Mouse (Mus musculus) hindbrain, embryonic 13.5 days (tissue): ENCODE measurements around the gene Erg. TPM values are rescaled to one million over a fixed set of nuclear protein-coding genes. Genes with fewer than 3 reads are reported as not detected.

Experiments
- ATAC-seq: fragments of 200-750 bp; cut with Nextera tagmentation; 2 replicates; pipeline ENCODE4 v1.8.0; 2017; ENCODE audit warnings: moderate TSS enrichment; ENCODE audit not compliant: low FRiP score
- H3K27ac ChIP-seq: fragments of 300-500 bp; sonication (generic); 2 replicates; pipeline ENCODE4 v1.5.1; 2015; ENCODE audit warnings: inconsistent platforms, mild to moderate bottlenecking, moderate library complexity
- H3K27me3 ChIP-seq: fragments of 300-500 bp; sonication (generic); 2 replicates; pipeline ENCODE4 v1.6.1; 2015; ENCODE audit warnings: mild to moderate bottlenecking, inconsistent platforms
- H3K36me3 ChIP-seq: fragments of 300-500 bp; sonication (generic); 2 replicates; pipeline ENCODE4 v1.6.1; 2015; ENCODE audit warnings: mild to moderate bottlenecking, inconsistent platforms
- H3K4me1 ChIP-seq: fragments of 300-500 bp; sonication (generic); replicated peaks from 2 replicates; pipeline ENCODE4 v1.6.1; 2015; ENCODE audit warnings: inconsistent platforms
- H3K4me2 ChIP-seq: fragments of 300-500 bp; sonication (generic); 2 replicates; pipeline ENCODE4 v1.6.1; 2015; ENCODE audit warnings: inconsistent platforms, mild to moderate bottlenecking, moderate library complexity
- H3K4me3 ChIP-seq: fragments of 300-500 bp; sonication (generic); 2 replicates; pipeline ENCODE4 v1.5.1; 2015; ENCODE audit warnings: mild to moderate bottlenecking, inconsistent platforms
- H3K9ac ChIP-seq: fragments of 300-500 bp; sonication (generic); 2 replicates; pipeline ENCODE4 v1.6.1; 2015; ENCODE audit warnings: mild to moderate bottlenecking, inconsistent platforms
- H3K9me3 ChIP-seq: fragments of 300-500 bp; sonication (generic); 2 replicates; pipeline ENCODE4 v1.6.1; 2016; ENCODE audit warnings: inconsistent platforms
- WGBS: fragments of 180-500 bp; shearing (Covaris S2); methylation state at CpG from one replicate; pipeline ENCODE4 v1.1.7; 2015; 5-methylcytosine and 5-hydroxymethylcytosine counted together
- polyA plus RNA-seq: library from polyadenylated mRNA; unstranded; fragments of >200 nt; fragmentation: Nextera tagmentation; extraction: Ambion mirVana; gene quantifications from 2 replicates; pipeline ENCODE4 v1.2.1, GENCODE M21; 2015

Erg gene
- polyA plus RNA-seq, 1 experiment from 2014 or later: 2.1 TPM

DNA sequence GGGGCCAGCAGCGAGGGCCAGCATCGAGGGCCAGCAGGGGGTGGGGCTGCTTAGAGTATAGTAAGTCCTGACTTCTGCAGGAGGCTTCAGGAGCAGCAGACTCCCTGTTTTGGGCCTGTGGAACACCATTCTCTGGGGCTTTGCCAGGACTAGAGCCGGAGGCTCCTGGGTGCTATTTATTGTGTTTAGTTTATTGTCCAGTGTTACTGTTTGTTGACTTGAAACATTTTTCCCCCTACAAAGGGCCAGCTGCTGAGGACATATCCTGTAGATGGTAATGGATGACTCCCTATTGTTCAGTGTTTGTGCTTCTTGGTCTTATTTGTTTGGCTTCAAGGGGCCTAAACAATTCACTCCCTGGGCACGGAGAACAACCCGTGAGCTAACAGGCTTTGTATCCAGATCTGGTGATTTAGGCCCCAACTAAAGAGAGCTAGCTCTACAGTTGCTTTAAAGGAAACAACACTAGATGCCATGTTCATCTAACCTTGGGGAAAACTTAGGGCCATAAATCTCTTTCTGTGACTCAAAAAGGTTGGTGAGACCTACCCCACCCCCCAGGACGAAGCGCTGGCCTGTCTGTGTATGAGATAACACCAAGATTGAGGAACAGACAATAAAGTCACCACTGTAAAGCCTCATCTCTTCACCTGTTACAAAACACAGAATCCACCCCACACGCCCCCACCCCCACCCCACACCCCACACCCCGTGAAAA, 137.6 kb downstream of the Erg start:
- no peak overlapping the region for H3K4me3 ChIP-seq
- no peak for ATAC-seq
- H3K9ac ChIP-seq: no peak overlapping the region
- H3K36me3 ChIP-seq: no peaks in the 10 kb centered on the region
- no peak overlapping the region for H3K27ac ChIP-seq
- 46% methylated on average over 9 of the region's 9 CpGs for WGBS
- H3K4me2 ChIP-seq: no peak overlapping the region
- 0 out of 2 replicates have a peak, but pooled peaks cover 7% of the 10 kb centered on the region for H3K4me1 ChIP-seq
- no peaks in the 10 kb centered on the region for H3K9me3 ChIP-seq
- H3K27me3 ChIP-seq: no peaks in the 10 kb centered on the region

GRCm38 (mm10) chr16:95447896-95448295, 138.5 kb downstream of the Erg start:
- WGBS: 86% methylated on average over 4 of the region's 4 CpGs
- H3K27ac ChIP-seq: no peak overlapping the region
- H3K4me3 ChIP-seq: no peak overlapping the region
- H3K4me1 ChIP-seq: 0 out of 2 replicates have a peak, but pooled peaks cover 7% of the 10 kb centered on the region
- no peaks in the 10 kb centered on the region for H3K9me3 ChIP-seq
- no peak for ATAC-seq
- no peaks in the 10 kb centered on the region for H3K36me3 ChIP-seq
- H3K9ac ChIP-seq: no peak overlapping the region
- H3K4me2 ChIP-seq: no peak overlapping the region
- H3K27me3 ChIP-seq: no peaks in the 10 kb centered on the region

- no peak overlapping the region for H3K4me3 ChIP-seq
- H3K27ac ChIP-seq: no peak overlapping the region
- H3K36me3 ChIP-seq: no peaks in the 10 kb centered on the region
- H3K4me2 ChIP-seq: no peak overlapping the region
- H3K9me3 ChIP-seq: no peaks in the 10 kb centered on the region
- no peaks in the 10 kb centered on the region for H3K27me3 ChIP-seq
- WGBS: 73% methylated on average over 2 of the region's 2 CpGs
- H3K4me1 ChIP-seq: 0 out of 2 replicates have a peak, but pooled peaks cover 7% of the 10 kb centered on the region
- no peak overlapping the region for H3K9ac ChIP-seq
- no peak for ATAC-seq
These were observed 140.0 kb downstream of the Erg start for GRCm38 (mm10) chr16:95446368-95446767.

DNA sequence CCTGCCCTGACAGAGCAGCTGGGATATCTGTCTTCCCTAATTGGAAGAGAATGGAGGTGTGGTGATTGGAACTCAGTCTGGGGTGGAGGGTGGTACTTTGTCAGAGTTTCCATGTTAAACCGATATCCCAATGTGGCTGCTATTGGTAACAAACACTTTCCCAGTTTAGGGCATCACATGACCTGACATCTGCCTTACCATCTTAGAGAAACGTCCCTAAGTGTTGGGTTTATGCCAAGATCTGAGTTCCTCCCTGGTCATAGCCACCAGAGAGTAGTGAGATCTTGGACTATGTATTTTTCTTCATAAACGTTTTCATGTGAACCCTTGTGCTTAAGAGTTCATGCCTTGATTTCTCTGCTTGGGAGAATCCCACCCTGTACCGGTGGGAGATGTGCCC, 144.4 kb downstream of the Erg start:
- no peak overlapping the region for H3K9ac ChIP-seq
- WGBS: 74% methylated on average over 4 of the region's 4 CpGs
- H3K27ac ChIP-seq: no peak overlapping the region
- no peak overlapping the region for H3K4me2 ChIP-seq
- no peak overlapping the region for H3K4me3 ChIP-seq
- no peaks in the 10 kb centered on the region for H3K4me1 ChIP-seq
- H3K36me3 ChIP-seq: no peaks in the 10 kb centered on the region
- no peaks in the 10 kb centered on the region for H3K9me3 ChIP-seq
- no peak for ATAC-seq
- H3K27me3 ChIP-seq: no peaks in the 10 kb centered on the region

GRCm38 (mm10) chr16:95441179-95441578, 145.2 kb downstream of the Erg start:
- H3K36me3 ChIP-seq: no peaks in the 10 kb centered on the region
- no peak for ATAC-seq
- H3K27me3 ChIP-seq: no peaks in the 10 kb centered on the region
- H3K27ac ChIP-seq: no peak overlapping the region
- H3K9ac ChIP-seq: no peak overlapping the region
- 64% methylated on average over 7 of the region's 7 CpGs for WGBS
- no peak overlapping the region for H3K4me2 ChIP-seq
- H3K9me3 ChIP-seq: no peaks in the 10 kb centered on the region
- H3K4me1 ChIP-seq: no peaks in the 10 kb centered on the region
- no peak overlapping the region for H3K4me3 ChIP-seq

GRCm38 (mm10) chr16:95440334-95440733, 146.1 kb downstream of the Erg start:
- Histone ChIP-seq H3K4me3 (no peak overlapping the region), H3K4me1 (no peaks in the 10 kb centered on the region), H3K36me3 (no peaks in the 10 kb centered on the region), H3K9me3 (no peaks in the 10 kb centered on the region), H3K4me2 (no peak overlapping the region), H3K9ac (no peak overlapping the region), H3K27me3 (no peaks in the 10 kb centered on the region), H3K27ac (no peak overlapping the region)
- WGBS: 82% methylated on average over 7 of the region's 7 CpGs
- ATAC-seq: no peak

GRCm38 (mm10) chr16:95439794-95440193, 146.6 kb downstream of the Erg start:
- Histone ChIP-seq H3K9me3 (no peaks in the 10 kb centered on the region), H3K4me3 (no peak overlapping the region), H3K4me2 (no peak overlapping the region), H3K9ac (no peak overlapping the region), H3K27ac (no peak overlapping the region), H3K27me3 (no peaks in the 10 kb centered on the region), H3K4me1 (no peaks in the 10 kb centered on the region), H3K36me3 (no peaks in the 10 kb centered on the region)
- whole genome bisulfite sequencing: 81% methylated on average over 8 of the region's 8 CpGs
- no peak for ATAC-seq

- Histone ChIP-seq H3K9me3 (no peaks in the 10 kb centered on the region), H3K36me3 (no peaks in the 10 kb centered on the region), H3K27me3 (no peaks in the 10 kb centered on the region), H3K4me2 (no peak overlapping the region), H3K4me3 (no peak overlapping the region), H3K27ac (no peak overlapping the region), H3K4me1 (no peaks in the 10 kb centered on the region), H3K9ac (no peak overlapping the region)
- WGBS: 74% methylated on average over 17 of the region's 17 CpGs
- no peak for ATAC-seq
These were observed 147.4 kb downstream of the Erg start for GRCm38 (mm10) chr16:95438848-95439540.

DNA sequence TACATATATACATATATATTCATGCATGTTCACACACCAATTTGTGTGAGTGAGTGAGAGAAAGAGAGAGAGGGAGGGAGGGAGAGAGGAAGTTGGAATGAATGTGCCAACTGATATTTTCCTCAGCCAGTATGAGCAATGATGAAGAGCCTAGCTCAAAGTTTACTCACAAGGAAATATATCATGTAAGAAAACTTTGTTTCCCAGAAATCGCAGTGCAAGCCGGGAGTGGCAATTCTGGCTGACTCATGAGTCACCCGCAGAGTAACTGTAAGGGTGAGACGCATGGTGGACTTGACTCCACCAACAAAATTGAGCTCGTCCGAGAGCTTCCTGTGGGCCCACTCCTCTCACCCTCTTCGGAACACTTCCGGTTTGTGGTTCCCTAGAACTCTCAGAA, 149.8 kb downstream of the Erg start:
- H3K9me3 ChIP-seq: no peaks in the 10 kb centered on the region
- H3K4me1 ChIP-seq: no peaks in the 10 kb centered on the region
- H3K27me3 ChIP-seq: no peaks in the 10 kb centered on the region
- H3K36me3 ChIP-seq: no peaks in the 10 kb centered on the region
- no peak overlapping the region for H3K4me3 ChIP-seq
- WGBS: 88% methylated on average over 8 of the region's 8 CpGs
- ATAC-seq: no peak
- H3K27ac ChIP-seq: no peak overlapping the region
- no peak overlapping the region for H3K9ac ChIP-seq
- no peak overlapping the region for H3K4me2 ChIP-seq

- ATAC-seq: no peak
- no peak overlapping the region for H3K4me2 ChIP-seq
- H3K27ac ChIP-seq: no peak overlapping the region
- no peaks in the 10 kb centered on the region for H3K9me3 ChIP-seq
- 63% methylated on average over 4 of the region's 4 CpGs for WGBS
- no peaks in the 10 kb centered on the region for H3K36me3 ChIP-seq
- no peak overlapping the region for H3K4me3 ChIP-seq
- H3K27me3 ChIP-seq: no peaks in the 10 kb centered on the region
- no peak overlapping the region for H3K9ac ChIP-seq
- no peaks in the 10 kb centered on the region for H3K4me1 ChIP-seq
These were observed 150.3 kb downstream of the Erg start for GRCm38 (mm10) chr16:95436051-95436450.

DNA sequence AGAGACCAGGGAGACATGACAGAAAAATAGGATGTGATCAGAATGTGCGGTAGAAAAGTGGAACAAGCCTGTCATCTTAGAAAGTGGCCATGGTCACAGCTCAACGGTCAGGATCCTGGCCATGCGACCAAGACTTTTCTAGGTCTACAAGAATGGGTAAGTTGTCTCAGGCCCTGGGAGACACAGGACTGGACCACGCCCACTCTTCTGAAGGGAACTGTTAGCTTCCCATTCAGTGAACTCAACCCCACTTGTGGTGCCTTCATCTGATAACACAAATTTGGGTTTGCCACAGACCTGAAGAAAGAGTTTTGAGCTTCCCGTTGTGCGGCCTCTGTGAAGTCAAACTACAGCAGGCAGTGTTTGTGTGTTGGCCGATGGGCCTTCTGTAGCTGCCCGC, 152.0 kb downstream of the Erg start:
- H3K27ac ChIP-seq: no peak overlapping the region
- WGBS: 93% methylated on average over 8 of the region's 8 CpGs
- no peak overlapping the region for H3K4me3 ChIP-seq
- H3K27me3 ChIP-seq: no peaks in the 10 kb centered on the region
- H3K4me1 ChIP-seq: no peaks in the 10 kb centered on the region
- H3K36me3 ChIP-seq: no peaks in the 10 kb centered on the region
- H3K9me3 ChIP-seq: no peaks in the 10 kb centered on the region
- H3K9ac ChIP-seq: no peak overlapping the region
- ATAC-seq: no peak
- H3K4me2 ChIP-seq: no peak overlapping the region

GRCm38 (mm10) chr16:95432540-95432971, 153.8 kb downstream of the Erg start:
- H3K4me1 ChIP-seq: no peaks in the 10 kb centered on the region
- H3K27me3 ChIP-seq: no peaks in the 10 kb centered on the region
- no peak overlapping the region for H3K9ac ChIP-seq
- no peaks in the 10 kb centered on the region for H3K9me3 ChIP-seq
- no peak overlapping the region for H3K4me3 ChIP-seq
- H3K36me3 ChIP-seq: no peaks in the 10 kb centered on the region
- no peak overlapping the region for H3K27ac ChIP-seq
- ATAC-seq: no peak
- WGBS: 84% methylated on average over 2 of the region's 2 CpGs
- no peak overlapping the region for H3K4me2 ChIP-seq

GRCm38 (mm10) chr16:95429851-95430250, 156.5 kb downstream of the Erg start:
- H3K27ac ChIP-seq: no peak overlapping the region
- no peaks in the 10 kb centered on the region for H3K36me3 ChIP-seq
- no peak overlapping the region for H3K9ac ChIP-seq
- H3K4me3 ChIP-seq: no peak overlapping the region
- H3K27me3 ChIP-seq: no peaks in the 10 kb centered on the region
- 87% methylated on average over 3 of the region's 3 CpGs for WGBS
- H3K4me2 ChIP-seq: no peak overlapping the region
- no peaks in the 10 kb centered on the region for H3K9me3 ChIP-seq
- ATAC-seq: no peak
- no peaks in the 10 kb centered on the region for H3K4me1 ChIP-seq
